Mouse (Mus musculus) intestine, embryonic 16.5 days (tissue): ENCODE measurements at regions not wholly inside any gene's neighbourhood (a gene's known extent, or its start where the extent isn't known, plus 50 kb on each side); places are given as distances from the start of the nearest gene placed in this dataset.

Experiments used
- ATAC-seq: fragments of 200-750 bp; cut with Nextera tagmentation; 2 replicates; pipeline ENCODE4 v1.8.0; 2017; ENCODE audit warnings: moderate TSS enrichment, moderate library complexity
- H3K27ac ChIP-seq: fragments of 300-500 bp; sonication (generic); 2 replicates; pipeline ENCODE4 v1.5.1; 2014; ENCODE audit warnings: mild to moderate bottlenecking, low read length
- H3K27me3 ChIP-seq: fragments of 300-500 bp; sonication (generic); replicated peaks from 2 replicates; pipeline ENCODE4 v1.6.1; 2014; ENCODE audit warnings: low read length, control low read depth, mixed read lengths; ENCODE audit not compliant: control insufficient read depth, insufficient read depth
- H3K36me3 ChIP-seq: fragments of 300-500 bp; sonication (generic); 2 replicates; pipeline ENCODE4 v1.6.1; 2014; ENCODE audit warnings: low read length, control low read depth; ENCODE audit not compliant: control insufficient read depth, insufficient read depth
- H3K4me1 ChIP-seq: fragments of 300-500 bp; sonication (generic); 2 replicates; pipeline ENCODE4 v1.6.1; 2014; ENCODE audit warnings: low read length, control low read depth, mixed read lengths; ENCODE audit not compliant: control insufficient read depth, insufficient read depth
- H3K4me2 ChIP-seq: fragments of 300-500 bp; sonication (generic); 2 replicates; pipeline ENCODE4 v1.6.1; 2014; ENCODE audit warnings: low read depth, low read length, control low read depth
- H3K4me3 ChIP-seq: fragments of 300-500 bp; sonication (generic); 2 replicates; pipeline ENCODE4 v1.5.1; 2014; ENCODE audit warnings: mild to moderate bottlenecking, low read length
- H3K9ac ChIP-seq: fragments of 300-500 bp; sonication (generic); 2 replicates; pipeline ENCODE4 v1.6.1; 2014; ENCODE audit warnings: low read depth, low read length
- H3K9me3 ChIP-seq: fragments of 300-500 bp; sonication (generic); 2 replicates; pipeline ENCODE4 v1.6.1; 2016; ENCODE audit warnings: low read length, control low read depth; ENCODE audit not compliant: control insufficient read depth
- WGBS: fragments of 180-500 bp; shearing (Covaris S2); extraction: QIAGEN DNeasy Blood & Tissue Kit; methylation state at CpG from one replicate; pipeline ENCODE4 v1.1.7; 2014; 5-methylcytosine and 5-hydroxymethylcytosine counted together

DNA sequence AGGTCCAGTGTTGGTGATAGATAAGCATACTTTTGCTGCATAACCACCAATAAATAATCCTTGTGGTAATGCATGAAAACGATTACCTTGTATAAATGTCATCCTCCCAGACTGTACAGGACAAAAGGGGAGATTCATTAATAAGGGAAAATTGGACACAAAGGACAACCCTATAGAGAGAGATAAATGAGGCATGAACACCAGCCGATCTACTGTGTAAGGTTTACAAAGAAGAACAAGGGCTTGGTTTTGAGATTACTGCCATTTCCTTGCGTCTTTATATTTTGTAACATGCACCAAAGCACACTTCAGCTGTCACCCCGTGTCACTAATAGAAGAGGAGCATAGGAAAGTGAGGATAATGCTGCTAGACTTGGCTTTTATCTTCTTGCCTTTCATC lies 162.5 kb downstream of the Psat1 start:
- H3K4me3 ChIP-seq = no peak overlapping the region

DNA sequence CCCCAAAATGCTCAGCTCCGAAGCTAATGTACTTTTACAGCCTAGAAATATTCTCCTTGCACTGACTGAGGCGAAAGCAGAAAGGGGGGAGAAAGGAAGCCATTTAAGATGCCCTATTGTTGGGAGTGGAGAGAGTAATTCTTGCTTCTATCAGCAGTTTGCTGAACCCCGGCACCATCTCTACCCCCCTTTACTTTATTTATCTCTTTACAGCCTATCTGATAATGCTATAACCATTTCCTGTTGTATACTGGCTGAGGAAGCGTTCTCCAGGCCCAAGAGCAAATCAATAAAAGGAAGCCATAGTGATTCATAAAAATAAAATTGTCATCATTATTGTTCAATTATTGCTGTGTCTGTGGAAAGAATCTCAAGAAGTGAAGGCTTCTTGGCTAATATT lies 177.5 kb downstream of the Psat1 start:
- Histone ChIP-seq H3K27me3 (no peaks in the 10 kb centered on the region), H3K4me3 (no peak overlapping the region), H3K27ac (no peak overlapping the region), H3K4me2 (no peak overlapping the region), H3K9me3 (no peaks in the 10 kb centered on the region), H3K36me3 (no peaks in the 10 kb centered on the region), H3K4me1 (no peaks in the 10 kb centered on the region), H3K9ac (no peak overlapping the region)
- ATAC-seq = no peak
- 54% methylated on average over 4 of the region's 4 CpGs for WGBS

More for the DNA sequence above, 162.5 kb downstream of the Psat1 start:
- ATAC-seq = no peak
- H3K4me1 ChIP-seq = no peaks in the 10 kb centered on the region
- no peaks in the 10 kb centered on the region for H3K9me3 ChIP-seq
- no peaks in the 10 kb centered on the region for H3K36me3 ChIP-seq
- H3K4me2 ChIP-seq = no peak overlapping the region
- WGBS = 61% methylated on average over 4 of the region's 4 CpGs
- no peak overlapping the region for H3K9ac ChIP-seq
- no peaks in the 10 kb centered on the region for H3K27me3 ChIP-seq
- H3K27ac ChIP-seq = no peak overlapping the region

DNA sequence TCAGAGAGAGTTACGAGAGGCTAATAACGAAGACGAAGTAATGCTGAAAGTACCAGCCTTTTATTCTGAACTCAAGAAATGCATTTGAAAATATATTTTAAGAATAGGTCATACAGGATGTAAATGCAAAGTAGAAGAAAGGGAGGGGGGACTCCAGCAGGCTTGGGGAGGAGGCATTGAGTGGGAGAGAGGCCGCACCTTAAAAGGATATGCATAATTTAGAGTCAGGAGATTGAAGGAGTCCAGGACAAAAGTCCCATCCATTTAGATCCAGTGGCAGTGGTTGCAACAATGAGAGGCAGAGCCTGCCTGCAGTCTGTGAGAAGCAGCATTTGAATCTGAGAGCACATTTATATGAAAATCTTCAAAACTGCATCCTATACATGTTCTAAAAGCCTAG lies 186.1 kb downstream of the Psat1 start:
- Histone ChIP-seq H3K9me3 (no peaks in the 10 kb centered on the region), H3K27me3 (no peaks in the 10 kb centered on the region), H3K4me1 (no peaks in the 10 kb centered on the region), H3K27ac (no peak overlapping the region), H3K9ac (no peak overlapping the region), H3K4me2 (no peak overlapping the region), H3K4me3 (no peak overlapping the region), H3K36me3 (no peaks in the 10 kb centered on the region)
- ATAC-seq = no peak
- 90% methylated on average over 4 of the region's 4 CpGs for WGBS

DNA sequence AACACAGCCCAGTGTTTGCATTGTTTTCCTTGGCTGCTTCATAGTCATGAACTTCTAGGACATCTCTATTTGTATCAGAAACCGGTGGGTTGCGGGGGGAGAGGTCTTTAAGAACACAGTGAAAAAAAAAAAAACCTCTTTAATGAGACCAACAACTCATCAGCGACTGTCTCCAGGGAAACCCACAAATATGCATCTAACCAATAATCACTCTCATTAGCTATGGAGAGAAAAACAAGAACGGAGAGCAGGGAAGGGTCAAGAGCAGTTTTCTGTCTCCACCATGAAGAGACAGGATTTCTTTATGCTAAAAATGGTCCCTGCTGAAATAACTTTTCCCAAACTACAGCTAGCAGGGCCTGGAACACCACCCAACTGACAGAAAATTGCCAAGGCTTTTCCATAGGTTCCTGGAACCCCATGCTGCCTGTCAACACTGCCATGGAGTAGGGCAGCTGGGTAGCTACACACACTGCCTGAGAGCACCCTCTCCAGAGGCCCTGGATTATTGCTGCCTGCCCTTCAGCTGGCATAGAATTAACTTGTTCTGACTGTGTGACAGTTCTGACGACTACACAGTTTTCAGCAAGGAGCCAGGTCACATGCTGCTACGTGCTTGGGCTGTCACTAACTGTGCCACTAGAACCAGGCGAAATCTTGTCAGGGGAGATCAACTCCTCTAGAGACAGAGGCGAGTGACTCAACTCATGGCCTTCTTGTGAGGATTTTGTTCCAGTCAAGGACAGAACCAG lies 201.9 kb downstream of the Psat1 start:
- 75% methylated on average over 8 of the region's 8 CpGs for WGBS
- Histone ChIP-seq H3K4me3 (no peak overlapping the region), H3K27ac (no peak overlapping the region)

DNA sequence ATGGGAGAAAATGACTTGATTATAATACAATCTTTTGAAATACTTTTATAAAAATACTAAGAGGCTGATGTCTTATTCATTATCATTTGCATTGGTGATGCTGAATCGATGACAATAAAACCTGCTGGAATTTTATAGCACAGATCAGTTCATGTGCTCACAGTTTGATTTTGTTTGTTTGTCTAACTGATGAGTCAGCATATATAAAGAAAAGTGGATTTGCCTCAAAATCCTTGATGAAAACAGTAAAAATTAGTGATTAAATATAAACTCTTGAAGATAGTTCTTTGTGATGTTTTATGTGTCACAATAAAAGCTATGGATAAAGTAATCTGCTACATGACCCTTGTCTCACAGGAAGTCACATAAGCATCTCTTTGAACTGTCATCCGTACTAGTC lies 210.9 kb downstream of the Psat1 start:
- WGBS = 83% methylated on average over 2 of the region's 2 CpGs
- Histone ChIP-seq H3K27ac (no peak overlapping the region), H3K4me3 (no peak overlapping the region), H3K36me3 (no peaks in the 10 kb centered on the region), H3K4me1 (no peaks in the 10 kb centered on the region), H3K4me2 (no peak overlapping the region), H3K9ac (no peak overlapping the region), H3K27me3 (no peaks in the 10 kb centered on the region), H3K9me3 (no peaks in the 10 kb centered on the region)
- no peak for ATAC-seq

More for the DNA sequence above, 201.9 kb downstream of the Psat1 start:
- ATAC-seq = no peak
- Histone ChIP-seq H3K4me1 (no peaks in the 10 kb centered on the region), H3K9me3 (no peaks in the 10 kb centered on the region), H3K4me2 (no peak overlapping the region), H3K27me3 (no peaks in the 10 kb centered on the region), H3K9ac (no peak overlapping the region), H3K36me3 (no peaks in the 10 kb centered on the region)

DNA sequence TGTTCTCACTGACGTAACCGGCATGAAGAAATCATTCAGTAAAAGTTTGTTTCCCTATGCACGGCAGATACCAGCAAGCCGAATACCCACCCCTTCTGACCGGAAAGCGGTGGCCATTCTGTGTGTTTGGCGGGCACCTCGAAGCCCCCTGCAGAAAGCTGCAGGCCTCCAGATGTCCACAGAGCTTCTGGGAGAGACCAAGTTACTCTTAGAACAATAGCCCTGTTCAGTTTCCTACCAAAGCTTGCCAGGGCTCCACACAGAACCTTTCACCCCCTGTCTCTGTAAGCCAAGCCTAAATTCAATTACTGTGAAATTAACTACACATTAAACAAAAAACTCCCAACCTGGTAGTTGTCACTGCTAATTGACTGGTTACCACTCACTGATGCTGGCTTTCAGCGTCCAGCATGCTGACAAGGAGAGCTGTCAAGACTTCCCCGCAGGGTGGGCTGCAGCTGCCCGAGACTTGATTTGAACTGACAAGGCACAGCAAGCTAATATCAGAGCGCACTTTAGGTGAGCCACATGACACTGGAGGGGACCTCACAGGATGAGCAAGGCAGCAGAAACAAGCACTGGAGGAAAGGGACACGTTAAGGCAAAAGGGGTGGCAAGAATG lies 220.2 kb downstream of the Psat1 start:
- WGBS = 73% methylated on average over 13 of the region's 13 CpGs
- Histone ChIP-seq H3K9me3 (no peaks in the 10 kb centered on the region), H3K9ac (no peak overlapping the region), H3K4me3 (no peak overlapping the region), H3K4me1 (no peaks in the 10 kb centered on the region), H3K27me3 (no peaks in the 10 kb centered on the region), H3K4me2 (no peak overlapping the region), H3K27ac (no peak overlapping the region), H3K36me3 (no peaks in the 10 kb centered on the region)
- ATAC-seq = no peak

DNA sequence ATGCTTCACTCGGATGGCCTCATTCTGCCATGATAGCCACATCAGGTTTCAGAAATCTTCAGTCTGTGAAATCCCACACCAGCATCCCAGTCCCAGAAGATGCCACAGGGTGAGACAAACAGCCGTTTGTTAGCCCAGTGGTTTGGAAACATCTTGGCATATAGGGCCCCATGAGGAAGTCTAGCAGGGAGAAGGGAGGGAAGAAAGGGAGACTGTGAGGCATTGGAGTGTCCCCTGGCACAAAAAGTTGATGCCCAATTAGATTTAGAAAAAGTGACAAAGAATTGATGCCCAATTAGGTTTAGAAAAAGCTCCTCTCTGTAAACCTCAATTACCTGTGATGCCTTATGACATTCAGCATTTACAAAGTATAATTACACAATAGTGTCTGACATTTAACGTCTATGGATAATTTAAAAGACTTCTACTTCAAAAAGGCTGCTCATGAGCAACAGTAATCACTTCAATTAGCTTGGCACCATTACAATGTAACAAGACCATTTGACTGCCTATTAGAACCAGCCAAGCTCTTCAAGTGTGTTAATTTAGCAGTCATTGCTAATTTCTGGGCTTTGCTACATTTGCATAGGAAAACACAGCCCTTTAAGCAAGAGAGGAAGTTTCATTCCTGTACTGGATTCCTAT lies 254.6 kb downstream of the Psat1 start:
- H3K36me3 ChIP-seq = no peaks in the 10 kb centered on the region
- H3K4me1 ChIP-seq = no peaks in the 10 kb centered on the region
- no peak overlapping the region for H3K4me2 ChIP-seq
- no peak overlapping the region for H3K9ac ChIP-seq
- H3K4me3 ChIP-seq = no peak overlapping the region
- H3K27me3 ChIP-seq = no peaks in the 10 kb centered on the region
- no peaks in the 10 kb centered on the region for H3K9me3 ChIP-seq
- no peak overlapping the region for H3K27ac ChIP-seq
- no peak for ATAC-seq
- WGBS = 69% methylated on average over 3 of the region's 3 CpGs

DNA sequence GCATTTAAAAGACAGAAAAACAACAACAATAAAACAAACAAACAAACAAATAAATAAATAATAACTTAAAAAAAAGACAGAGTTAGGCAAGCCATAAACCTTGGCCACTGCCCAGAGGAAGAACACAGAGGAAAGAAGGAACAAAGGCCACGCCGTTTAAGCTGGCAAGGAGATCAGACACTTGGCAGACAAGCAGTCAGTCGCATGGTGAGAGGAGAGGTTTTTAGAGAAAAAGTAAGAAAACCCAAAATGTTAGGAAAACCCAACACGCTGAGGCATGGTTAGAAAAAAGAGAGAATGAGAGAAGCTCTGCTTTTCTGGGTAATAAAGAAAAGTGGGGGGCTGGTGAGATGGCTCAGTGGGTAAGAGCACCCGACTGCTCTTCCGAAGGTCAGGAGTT lies 277.1 kb downstream of the Psat1 start:
- Histone ChIP-seq H3K4me2 (no peak overlapping the region), H3K27ac (no peak overlapping the region), H3K4me3 (no peak overlapping the region), H3K36me3 (no peaks in the 10 kb centered on the region), H3K9ac (no peak overlapping the region), H3K4me1 (peaks cover 10% of the 10 kb centered on the region), H3K27me3 (no peaks in the 10 kb centered on the region), H3K9me3 (no peaks in the 10 kb centered on the region)
- WGBS = 75% methylated on average over 6 of the region's 6 CpGs
- ATAC-seq = no peak

DNA sequence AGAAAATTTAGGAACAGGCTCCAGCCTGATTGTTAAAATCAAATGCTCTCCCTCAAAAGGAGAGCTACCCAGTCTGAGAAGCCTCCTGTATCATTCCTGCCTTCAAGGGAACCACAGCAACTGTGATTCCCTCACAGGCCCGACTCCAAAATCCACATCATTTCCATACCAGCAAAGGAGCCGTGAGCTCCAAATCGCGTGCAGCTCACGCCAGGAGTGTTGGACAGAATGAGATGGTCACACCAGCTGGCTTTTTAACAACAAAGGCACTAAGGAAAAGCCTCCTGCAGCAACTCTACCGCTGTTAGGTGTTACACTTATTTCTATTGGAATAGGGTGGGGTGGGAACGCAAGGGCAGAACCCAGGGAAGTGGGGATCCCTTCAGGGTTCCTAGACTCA lies 277.6 kb downstream of the Psat1 start:
- Histone ChIP-seq H3K27ac (no peak overlapping the region), H3K36me3 (no peaks in the 10 kb centered on the region), H3K4me2 (no peak overlapping the region), H3K4me1 (peaks cover 10% of the 10 kb centered on the region), H3K9me3 (no peaks in the 10 kb centered on the region), H3K4me3 (no peak overlapping the region), H3K9ac (no peak overlapping the region), H3K27me3 (no peaks in the 10 kb centered on the region)
- ATAC-seq = no peak
- 84% methylated on average over 7 of the region's 7 CpGs for WGBS
